Mouse (Mus musculus): ENCODE results near the gene Itga7. TPM values are rescaled to one million over a fixed set of nuclear protein-coding genes. Genes with fewer than 3 reads are reported as not detected.

Gene Itga7
- total RNA-seq (2023) = 0.13 TPM in 1 of 2 replicates, not detected in the other

DNA sequence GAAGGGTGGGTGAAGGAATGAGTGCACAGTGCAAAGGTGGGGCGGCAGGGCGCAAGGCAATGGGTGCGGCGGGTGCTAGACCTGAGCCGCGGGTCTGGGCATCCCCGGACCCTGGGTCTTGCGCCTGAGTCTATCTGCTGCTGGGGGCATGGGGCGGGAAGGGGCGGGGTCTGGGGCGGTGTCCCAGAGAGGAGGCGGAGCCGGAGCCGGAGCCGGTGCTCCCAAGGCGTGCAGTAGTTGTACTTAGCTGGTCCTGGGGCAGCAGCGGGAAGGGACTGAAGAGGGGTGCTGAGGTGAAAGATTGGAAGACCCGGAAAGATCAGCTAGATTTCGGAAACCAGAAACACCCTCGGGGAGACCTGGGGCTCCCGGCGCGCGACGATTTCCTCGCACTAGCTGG, at the start of gene Itga7:
Gene Itga7, plus strand, starts transcription at position 245 of the 400 bp plus-strand sequence.

DNA sequence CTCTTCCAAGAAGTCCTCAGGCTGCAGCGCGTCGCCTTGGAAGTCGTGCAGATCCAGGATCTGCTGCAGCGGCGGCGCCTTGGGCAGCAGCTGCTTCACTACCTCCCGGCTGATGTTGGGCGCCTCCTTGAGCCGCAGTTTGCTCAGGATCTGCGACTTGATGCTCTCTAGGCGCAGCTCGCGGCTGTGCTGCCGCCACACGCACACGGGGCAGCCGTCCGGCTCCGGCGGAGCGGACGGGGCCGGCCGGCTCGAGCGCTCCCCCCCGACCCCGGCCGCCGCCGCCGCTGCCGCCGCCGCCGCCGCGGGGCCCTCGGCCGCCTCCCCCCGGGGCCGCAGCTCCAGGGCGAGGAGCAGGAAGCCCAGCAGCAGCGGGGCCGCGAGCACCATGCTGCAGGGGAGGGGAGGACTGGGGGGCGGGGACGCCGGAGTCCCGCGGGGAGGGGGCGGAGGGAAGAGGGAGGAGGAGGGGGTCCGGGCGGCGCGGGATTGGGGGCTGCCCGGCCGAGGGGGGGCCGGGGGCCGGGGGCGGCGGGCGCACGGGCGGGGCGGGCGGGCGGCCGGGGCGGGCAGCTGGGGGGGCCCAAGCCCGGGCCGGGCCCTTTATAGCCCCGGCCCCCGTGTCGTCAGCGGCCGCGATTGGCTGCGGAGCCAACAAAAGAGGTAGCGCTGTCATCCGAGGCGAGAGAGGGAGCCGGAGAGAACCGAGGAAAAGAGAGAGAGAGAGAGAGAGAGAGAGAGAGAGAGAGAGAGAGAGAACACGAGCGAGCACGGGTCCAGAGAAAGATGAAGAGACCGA, 42.1 kb upstream of the Itga7 start, which contains the start of gene Gdf11:
Gene Gdf11, minus strand, starts transcription at position 423 of the 799 bp plus-strand sequence.

DNA sequence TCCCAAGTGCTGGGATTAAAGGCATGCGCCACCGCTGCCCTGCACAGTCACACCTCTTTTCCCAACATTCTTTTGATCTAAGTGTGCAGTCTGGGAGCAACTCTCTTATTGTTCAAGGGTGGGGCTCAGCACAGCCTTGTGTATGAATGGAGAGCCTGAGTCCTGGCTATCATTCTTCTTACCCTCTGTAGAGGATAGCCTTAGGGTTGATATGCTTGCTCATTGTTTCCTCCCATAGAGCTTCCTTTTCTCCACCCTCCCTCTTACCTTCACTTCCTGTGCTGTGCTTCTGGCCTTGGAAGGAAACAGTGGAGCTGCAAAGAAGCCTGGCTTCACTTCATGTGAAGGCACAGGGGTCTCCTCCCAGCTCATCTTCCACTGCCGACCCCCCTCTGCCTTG, 32.9 kb upstream of the Itga7 start, which contains the start of gene Cd63:
Gene Cd63, plus strand, starts transcription at position 292 of the 400 bp plus-strand sequence.

DNA sequence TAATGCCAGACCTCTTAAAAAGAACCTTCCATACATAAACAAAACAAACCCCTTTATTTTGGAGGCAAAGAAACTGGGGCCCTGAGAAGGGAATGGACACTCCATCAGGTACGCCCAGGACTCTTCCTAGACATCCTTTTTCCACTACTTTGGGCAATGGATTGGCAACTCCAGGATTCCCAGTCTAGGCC, 10.9 kb upstream of the Itga7 start, which contains the start of gene Rdh5:
Gene Rdh5, minus strand, starts transcription at position 67 of the 191 bp plus-strand sequence.

DNA sequence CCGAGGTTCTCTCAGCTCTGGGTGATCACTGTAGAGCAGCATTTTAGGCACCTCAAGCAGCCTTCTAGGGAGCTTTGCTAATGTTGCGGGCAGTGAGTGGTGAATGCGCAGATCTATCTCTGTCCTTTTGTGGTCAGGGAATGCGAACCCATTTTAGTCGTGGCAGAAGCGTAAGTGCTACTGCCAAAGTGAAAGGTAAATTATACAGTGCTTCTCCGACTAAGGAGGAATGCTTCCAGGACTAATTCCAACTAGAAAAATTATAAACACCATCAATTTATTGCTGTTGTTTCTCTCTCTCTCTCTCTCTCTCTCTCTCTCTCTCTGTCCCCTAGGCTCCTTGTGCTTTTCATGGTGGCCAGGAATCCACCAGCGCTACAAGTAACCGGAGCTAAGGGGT, 9.7 kb upstream of the Itga7 start, which contains the start of gene Bloc1s1:
Gene Bloc1s1, minus strand, starts transcription at position 101 of the 400 bp plus-strand sequence.

DNA sequence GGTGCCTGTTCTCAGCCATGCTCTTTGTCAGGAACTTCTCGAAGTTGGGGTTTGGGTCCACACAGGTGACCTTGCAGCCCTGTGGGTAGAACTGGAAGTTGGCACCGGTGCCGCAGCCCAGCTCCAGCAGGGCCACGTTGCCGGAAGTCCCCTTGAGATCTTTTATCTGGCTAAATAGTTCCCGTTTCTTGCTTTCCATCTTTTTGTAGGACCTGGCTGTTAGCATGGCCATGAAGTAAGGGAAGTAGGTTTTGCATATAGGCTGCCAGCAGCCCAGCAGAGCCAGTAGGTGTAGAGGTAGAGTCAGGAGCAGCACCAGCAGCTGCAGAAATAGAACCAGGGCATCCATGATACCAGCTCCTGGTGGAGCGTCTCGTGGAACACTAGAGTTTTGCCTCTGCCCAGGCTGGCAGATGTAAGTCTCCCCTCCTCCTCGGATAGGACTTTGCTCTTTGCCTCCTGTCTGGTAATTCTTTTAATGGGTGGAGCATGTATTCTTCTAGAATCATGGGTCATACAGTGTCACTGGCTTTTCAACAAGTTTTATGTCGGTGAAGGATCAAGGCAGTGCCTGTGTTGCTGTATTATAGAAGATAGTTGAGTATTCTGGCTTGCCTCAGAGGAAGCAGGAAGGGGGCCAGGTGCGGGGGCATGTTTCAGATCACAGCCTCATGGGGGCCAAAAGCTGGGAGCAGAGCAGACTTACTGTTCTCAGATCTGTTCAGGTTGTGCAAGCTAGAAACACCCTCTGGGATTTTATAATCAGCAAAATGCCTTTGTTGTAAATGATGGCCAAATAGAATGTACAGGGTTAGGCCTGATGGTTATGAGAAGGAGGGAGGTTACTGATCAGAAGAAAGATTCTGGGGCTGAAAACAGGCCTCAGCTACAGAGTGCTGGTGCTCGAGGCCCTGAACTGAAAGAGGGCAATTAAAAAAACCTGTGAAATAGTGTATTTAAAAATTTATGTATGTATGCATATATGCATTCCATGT, 27.3 kb downstream of the Itga7 start, which contains the start of gene Mettl7b:
Gene Mettl7b, minus strand, starts transcription at position 399 of the 995 bp plus-strand sequence.

DNA sequence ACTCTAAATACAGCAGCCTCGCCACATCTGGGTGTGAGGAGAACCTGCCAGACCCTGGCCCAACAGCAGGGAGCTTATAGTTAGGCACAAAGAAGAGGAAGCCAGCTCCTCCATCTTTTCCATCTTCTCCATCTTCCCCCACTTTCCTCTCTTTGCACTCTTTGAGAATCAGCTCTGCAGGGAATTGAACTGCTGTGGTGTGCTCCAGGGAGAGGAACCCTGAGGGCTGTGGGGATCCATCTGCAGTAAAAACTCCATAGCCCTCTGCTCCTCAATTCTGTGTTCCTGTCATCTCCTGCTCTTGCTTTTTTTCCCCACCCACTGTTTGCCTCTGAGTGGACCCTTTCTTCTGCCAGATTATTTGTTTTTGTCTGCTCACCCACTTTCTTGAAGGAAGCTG, 55.5 kb downstream of the Itga7 start, which contains the start of gene Olfr9:
Gene Olfr9, plus strand, starts transcription at position 301 of the 400 bp plus-strand sequence.

Other genes starting within 250 kb of the Itga7 start
- 95.8 and 96.9 TPM in 2 replicates for gene Rab5b, start 237.6 kb upstream of the Itga7 start, total RNA-seq (2023)
- 2.3 and 2.6 TPM in 2 replicates for gene Pmel, start 229.6 kb upstream of the Itga7 start, total RNA-seq (2023)
- 71.8 and 90.9 TPM in 2 replicates for gene Cdk2, start 228.8 kb upstream of the Itga7 start, total RNA-seq (2023)
- 46.0 and 58.2 TPM in 2 replicates for gene Dgka, start 189.0 kb upstream of the Itga7 start, total RNA-seq (2023)
- 23.9 and 25.2 TPM in 2 replicates for gene Pym1, start 185.9 kb upstream of the Itga7 start, total RNA-seq (2023)
- gene Mmp19, start 142.9 kb upstream of the Itga7 start, total RNA-seq (2023) = 4.7 and 6.9 TPM in 2 replicates
- gene Dnajc14, start 129.8 kb upstream of the Itga7 start, total RNA-seq (2023) = 59.9 and 86.6 TPM in 2 replicates
- 5.1 and 5.8 TPM in 2 replicates for gene Tmem198b, start 129.4 kb upstream of the Itga7 start, total RNA-seq (2023)
- gene Sarnp, start 116.5 kb upstream of the Itga7 start, total RNA-seq (2023) = 24.9 and 29.6 TPM in 2 replicates
- gene Ormdl2, start 112.2 kb upstream of the Itga7 start, total RNA-seq (2023) = 20.0 and 24.0 TPM in 2 replicates
- gene Gdf11, start 42.1 kb upstream of the Itga7 start, total RNA-seq (2023) = 0.09 and 0.16 TPM in 2 replicates
- gene Cd63, start 32.8 kb upstream of the Itga7 start, total RNA-seq (2023) = 149 and 180 TPM in 2 replicates
- gene Rdh5, start 10.9 kb upstream of the Itga7 start, total RNA-seq (2023) = 3.3 and 5.5 TPM in 2 replicates
- 81.6 and 81.7 TPM in 2 replicates for gene Bloc1s1, start 9.8 kb upstream of the Itga7 start, total RNA-seq (2023)
- not detected in 2 replicates for gene Mettl7b, start 27.2 kb downstream of the Itga7 start, total RNA-seq (2023)
- not detected in 2 replicates for gene Olfr9, start 55.6 kb downstream of the Itga7 start, total RNA-seq (2023)
- gene Olfr763, start 77.0 kb downstream of the Itga7 start, total RNA-seq (2023) = not detected in 2 replicates
- gene Olfr764-ps1, start 106.1 kb downstream of the Itga7 start, total RNA-seq (2023) = not detected in 2 replicates
- gene Olfr765, start 116.2 kb downstream of the Itga7 start, total RNA-seq (2023) = not detected in 2 replicates
- not detected in 2 replicates for gene Olfr766-ps1, start 135.2 kb downstream of the Itga7 start, total RNA-seq (2023)
- 0.09 TPM in 1 of 2 replicates, not detected in the other for gene Olfr767, start 149.1 kb downstream of the Itga7 start, total RNA-seq (2023)
- not detected in 2 replicates for gene Olfr768, start 165.6 kb downstream of the Itga7 start, total RNA-seq (2023)
- not detected in 2 replicates for gene Olfr769, start 184.0 kb downstream of the Itga7 start, total RNA-seq (2023)
- gene Olfr770, start 205.2 kb downstream of the Itga7 start, total RNA-seq (2023) = not detected in 2 replicates
- gene Olfr771, start 230.9 kb downstream of the Itga7 start, total RNA-seq (2023) = not detected in 2 replicates
- gene Olfr772, start 244.1 kb downstream of the Itga7 start, total RNA-seq (2023) = not detected in 2 replicates